Mouse (Mus musculus) gastrocnemius, adult 8-10 months (tissue): ENCODE data around the gene Rftn1. TPM values are rescaled to one million over a fixed set of nuclear protein-coding genes. Genes with fewer than 3 reads are reported as not detected.
A peak's percentile ranks its signal among the peaks of the same experiment; 100 is the strongest.

Experiments
- DNase-seq, 2 experiments: peaks; one replicate each; pipeline ENCODE4 v3.0.0; 2022; ENCODE audit warnings: low spot score in 2 of 2
- total RNA-seq, 4 experiments: library from RNA; stranded (reverse); gene quantifications; 2 replicates each; pipeline ENCODE4 v1.2.4; 2022

Gene Rftn1
- total RNA-seq, 4 experiments from 2014 or later = 6.7 to 9.9 (median 7.4) TPM

GRCm38 (mm10) chr17:50031548-50032491 is 158.7 kb downstream of the Rftn1 start:
- no peak for DNase-seq

GRCm38 (mm10) chr17:50025651-50026050 is 164.8 kb downstream of the Rftn1 start:
- DNase-seq = no peak

DNA sequence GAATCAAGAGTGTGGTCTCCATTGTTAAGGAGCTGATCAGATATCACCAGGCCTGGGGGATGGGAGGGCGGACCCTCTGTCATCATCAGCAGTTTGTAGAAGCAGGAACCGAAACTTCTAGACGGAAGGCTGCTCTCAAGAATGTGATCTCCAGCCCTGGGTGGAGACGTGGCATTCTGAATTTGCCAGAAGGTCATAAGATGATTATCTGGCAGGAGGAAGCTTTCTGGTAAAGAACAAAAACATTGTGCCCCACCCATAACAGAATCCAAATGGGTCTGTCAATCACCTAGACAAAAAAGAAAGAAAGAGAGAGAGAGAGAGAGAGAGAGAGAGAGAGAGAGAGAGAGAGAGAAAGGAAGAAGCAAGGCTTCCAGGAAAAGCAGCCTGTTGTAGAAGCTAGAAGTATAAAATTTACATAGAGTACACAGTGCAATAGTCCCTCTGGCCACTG is 165.3 kb downstream of the Rftn1 start:
- no peak for DNase-seq

- no peak for DNase-seq
Observed at GRCm38 (mm10) chr17:50021400-50021799, 169.1 kb downstream of the Rftn1 start.

DNA sequence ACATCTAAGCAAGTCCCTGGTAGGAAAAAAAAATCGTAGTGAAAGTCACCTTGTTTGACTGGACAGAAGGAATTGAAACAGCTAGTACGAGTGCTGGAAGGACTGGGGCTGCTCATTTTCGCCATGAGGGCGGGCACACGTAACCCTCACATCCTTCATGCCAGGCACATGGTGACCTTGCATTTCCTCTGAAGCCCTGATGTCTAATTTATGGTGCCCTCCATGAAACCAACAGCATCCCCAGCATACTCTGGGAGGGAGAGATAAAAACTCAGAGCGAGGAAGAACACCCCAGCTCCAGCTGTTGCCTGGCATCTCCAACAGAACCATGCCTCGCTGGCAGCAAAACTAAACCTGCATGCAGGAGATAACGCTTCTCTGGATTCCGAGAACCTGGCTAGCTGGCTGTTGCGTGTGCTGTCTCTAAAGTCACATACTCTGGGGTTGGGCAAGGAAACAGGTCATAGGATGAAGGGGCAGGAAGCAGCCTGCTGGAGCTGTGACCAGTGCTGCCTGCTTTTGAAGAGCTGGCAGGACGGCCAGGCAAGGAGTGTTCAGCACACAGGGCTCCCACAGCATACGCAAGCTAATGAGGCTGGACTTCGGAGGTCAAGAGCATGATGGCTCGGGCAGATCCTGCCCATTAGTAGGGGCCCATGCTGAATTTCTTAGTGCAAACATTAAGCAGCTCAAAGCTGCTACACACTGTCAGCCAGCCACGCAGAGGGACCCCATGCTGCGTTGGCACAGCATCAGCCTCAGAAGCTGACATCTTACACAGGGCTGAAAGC is 170.1 kb downstream of the Rftn1 start:
- no peak for DNase-seq

DNA sequence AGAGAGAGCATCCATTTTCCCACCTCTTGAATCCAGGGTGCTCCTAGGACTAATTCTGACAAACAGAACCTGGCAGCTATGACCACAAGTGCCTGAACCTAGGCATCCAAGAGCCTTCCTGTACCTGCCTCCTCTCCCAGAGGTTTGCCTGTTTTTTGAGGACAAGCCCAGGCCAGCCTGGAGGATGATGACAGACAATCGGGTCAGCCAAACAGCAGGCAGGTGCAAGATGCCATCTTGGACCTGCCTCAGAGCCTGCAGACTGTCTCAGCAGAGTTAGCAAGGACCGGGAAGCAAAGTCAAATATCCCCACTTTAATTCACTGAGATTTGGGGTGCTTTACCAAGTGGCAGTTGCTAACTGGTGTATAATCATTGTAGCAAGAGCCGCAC is 170.7 kb downstream of the Rftn1 start:
- no peak for DNase-seq

DNA sequence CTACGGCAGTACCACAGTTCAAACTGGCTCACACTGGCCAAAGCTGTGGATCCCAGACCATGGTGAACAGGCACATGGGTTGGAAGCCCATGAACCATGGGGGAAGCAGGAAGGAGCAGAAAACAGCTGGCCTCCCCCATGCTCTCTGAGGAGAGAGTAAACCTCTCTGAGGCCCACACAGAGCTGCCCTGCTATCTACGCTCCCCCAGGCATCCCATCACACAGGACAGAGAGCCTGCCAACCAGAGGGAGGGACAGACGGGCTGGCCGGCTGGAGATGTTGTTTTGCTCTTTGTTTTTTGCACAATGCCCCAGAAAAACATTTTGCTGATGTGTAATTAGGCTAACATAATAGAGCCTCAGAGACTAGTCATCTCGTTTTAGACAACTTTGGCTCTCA is 171.4 kb downstream of the Rftn1 start:
- DNase-seq = no peak

- DNase-seq = no peak
Observed at GRCm38 (mm10) chr17:50014708-50015107, 175.8 kb downstream of the Rftn1 start.

GRCm38 (mm10) chr17:50013848-50014247 is 176.6 kb downstream of the Rftn1 start:
- no peak for DNase-seq

- no peak for DNase-seq
Observed at GRCm38 (mm10) chr17:50010096-50010495, 180.4 kb downstream of the Rftn1 start.

- no peak for DNase-seq
Observed at GRCm38 (mm10) chr17:50006721-50007351, 183.6 kb downstream of the Rftn1 start.

GRCm38 (mm10) chr17:50006338-50006720 is 184.1 kb downstream of the Rftn1 start:
- DNase-seq = no peak

- DNase-seq = no peak
Observed at GRCm38 (mm10) chr17:50003156-50003555, 187.3 kb downstream of the Rftn1 start.

- peak; percentile 36 to 55 for DNase-seq
Observed at GRCm38 (mm10) chr17:50002171-50002570, 188.3 kb downstream of the Rftn1 start.

DNA sequence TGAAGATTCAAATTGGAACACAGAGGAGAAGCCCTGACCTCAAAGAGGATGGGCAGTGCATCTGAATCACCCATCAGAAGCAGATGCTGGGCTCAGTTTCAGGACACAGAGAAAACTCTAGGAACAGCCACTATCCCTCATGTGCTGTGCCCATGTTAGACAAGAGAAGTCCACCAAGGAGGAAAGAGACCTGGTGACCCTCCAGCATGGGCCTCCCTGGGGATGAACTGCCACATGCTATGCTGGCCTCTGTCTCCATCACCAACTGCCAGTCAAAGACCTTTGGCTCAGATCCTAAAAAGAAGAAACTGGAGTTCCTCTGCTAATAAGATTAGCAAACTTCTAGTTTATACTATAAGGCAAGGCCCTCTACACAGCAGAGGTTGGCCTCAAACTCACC is 188.7 kb downstream of the Rftn1 start:
- DNase-seq = no peak

DNA sequence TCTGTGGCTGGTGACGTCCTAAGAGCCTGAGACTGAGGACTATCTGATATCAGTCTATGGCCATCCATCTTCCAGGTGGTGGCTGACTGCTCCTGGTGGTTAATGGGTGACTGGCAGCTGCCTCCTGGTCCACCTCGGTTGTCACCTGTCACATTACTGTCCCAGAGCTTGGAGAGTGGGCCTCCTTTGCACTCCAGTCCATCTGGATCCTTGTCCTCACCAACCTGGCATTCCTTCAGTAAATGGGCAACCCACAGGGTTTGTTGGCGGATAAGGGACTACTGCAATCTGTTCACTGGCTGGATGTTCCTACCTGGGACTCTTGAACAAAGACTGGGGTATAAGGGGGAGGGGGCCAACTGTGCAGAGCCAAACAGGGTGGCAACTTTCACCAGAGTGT is 189.9 kb downstream of the Rftn1 start:
- no peak for DNase-seq

DNA sequence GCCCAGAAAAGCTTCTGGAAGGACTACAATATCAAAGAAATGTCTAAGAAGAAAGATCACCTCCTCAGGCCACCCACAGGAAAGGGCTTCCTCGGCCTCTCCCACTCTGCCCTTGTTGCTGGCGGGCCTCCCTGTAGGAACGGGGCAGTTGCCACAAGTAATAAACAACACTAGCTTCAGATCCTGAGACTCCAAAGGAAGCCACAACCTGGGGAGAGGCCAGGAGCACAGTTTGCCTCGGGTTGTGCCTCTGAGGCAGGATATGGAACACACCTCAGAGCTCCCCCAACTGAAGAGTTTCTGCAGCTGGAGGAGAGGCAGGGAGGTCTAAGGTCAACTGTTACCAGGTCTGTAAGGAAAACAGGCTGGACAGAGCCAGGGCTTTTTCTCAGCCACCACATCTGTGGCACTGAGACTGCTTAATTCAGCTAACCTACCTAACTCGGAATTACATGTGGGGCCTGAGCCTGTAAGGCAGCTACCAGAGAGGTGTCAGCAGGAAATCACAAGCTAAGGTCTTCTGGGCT is 193.8 kb downstream of the Rftn1 start:
- DNase-seq = peak; percentile 17 to 30

- DNase-seq = no peak
Observed at GRCm38 (mm10) chr17:49996097-49996496, 194.4 kb downstream of the Rftn1 start.

DNA sequence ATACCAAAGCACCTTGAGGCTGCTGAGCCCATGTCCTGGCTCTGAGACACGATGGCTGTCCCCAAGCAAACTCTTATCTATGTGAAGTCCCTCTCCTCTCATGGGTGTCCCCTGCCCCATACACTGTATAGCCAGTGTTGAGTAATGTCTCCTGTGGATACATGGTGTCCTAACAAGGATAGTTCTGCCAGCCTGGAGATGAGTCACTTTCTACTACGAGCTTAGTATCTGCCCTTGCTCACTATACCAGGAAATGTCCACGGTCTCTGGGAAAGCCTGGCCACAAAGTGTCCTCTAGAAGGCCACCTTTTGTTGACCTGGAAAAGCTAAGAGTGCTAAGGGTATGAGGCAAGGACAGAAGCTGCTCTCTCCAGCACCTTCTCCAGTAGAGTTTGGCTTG is 195.2 kb downstream of the Rftn1 start:
- DNase-seq = no peak

- DNase-seq = no peak
Observed at GRCm38 (mm10) chr17:49993631-49994030, 196.8 kb downstream of the Rftn1 start.
